Mouse (Mus musculus) MEL (cell line): ENCODE data around the gene Sv2c. TPM values are rescaled to one million over a fixed set of nuclear protein-coding genes. Genes with fewer than 3 reads are reported as not detected.

Experiments used
- DNase-seq: peaks from one replicate; pipeline ENCODE4 v3.0.0; 2011; ENCODE audit warnings: low read depth, low spot score
- H3K27ac ChIP-seq: 2 replicates; pipeline ENCODE4 v1.5.1; 2012; ENCODE audit warnings: low read depth, mild to moderate bottlenecking, control low read depth, low read length, moderate library complexity; ENCODE audit not compliant: control insufficient read depth
- H3K27me3 ChIP-seq, 2 experiments: fragments of 150-350 bp in 1 of 2; sonication (generic) in 1 of 2; 2 replicates each; pipeline ENCODE4 v1.6.1; 2012; ENCODE audit warnings: low read length in 2 of 2, mild to moderate bottlenecking in 2 of 2, improper control_type of control experiment in 1 of 2, moderate library complexity in 1 of 2; ENCODE audit not compliant: insufficient read depth in 2 of 2, control insufficient read depth in 1 of 2
- H3K36me3 ChIP-seq, 2 experiments: 2 replicates each; pipeline ENCODE4 v1.6.1; 2012 to 2014; ENCODE audit warnings: low read length in 2 of 2, improper control_type of control experiment in 1 of 2, inconsistent platforms in 1 of 2, mild to moderate bottlenecking in 1 of 2; ENCODE audit not compliant: insufficient read depth in 2 of 2, control insufficient read depth in 1 of 2
- H3K4me1 ChIP-seq, 2 experiments: fragments of 150-350 bp in 1 of 2; sonication (generic) in 1 of 2; 2 replicates each; pipeline ENCODE4 v1.6.1; 2012; ENCODE audit warnings: low read length in 2 of 2, improper control_type of control experiment in 1 of 2, mild to moderate bottlenecking in 1 of 2; ENCODE audit not compliant: insufficient read depth in 2 of 2, control insufficient read depth in 1 of 2
- H3K4me3 ChIP-seq, 2 experiments: fragments of 150-350 bp in 1 of 2; sonication (generic) in 1 of 2; 2 replicates each; pipeline ENCODE4 v1.5.1; 2012; ENCODE audit warnings: low read depth in 2 of 2, low read length in 2 of 2, mild to moderate bottlenecking in 2 of 2, moderate library complexity in 2 of 2, control low read depth in 1 of 2, improper control_type of control experiment in 1 of 2; ENCODE audit not compliant: control insufficient read depth in 1 of 2, insufficient read depth in 1 of 2
- H3K79me2 ChIP-seq: 2 replicates; pipeline ENCODE4 v1.6.1; 2012; ENCODE audit warnings: mild to moderate bottlenecking, low read length, moderate library complexity; ENCODE audit not compliant: control insufficient read depth, poor library complexity, insufficient read depth
- H3K9ac ChIP-seq: 2 replicates; pipeline ENCODE4 v1.6.1; 2012; ENCODE audit warnings: low read depth, mild to moderate bottlenecking, control low read depth, low read length, moderate library complexity; ENCODE audit not compliant: control insufficient read depth, poor library complexity, severe bottlenecking
- H3K9me3 ChIP-seq: fragments of 150-350 bp; sonication (generic); replicated peaks from 2 replicates; pipeline ENCODE4 v1.6.1; 2012; ENCODE audit warnings: mild to moderate bottlenecking, low read length, improper control_type of control experiment, moderate library complexity; ENCODE audit not compliant: insufficient read depth
- CTCF ChIP-seq, 3 experiments: IDR thresholded peaks in 2 of 3; conservative IDR thresholded peaks in 1 of 3; 2 replicates each; pipeline ENCODE4 v1.5.1; 2011 to 2012; ENCODE audit warnings: low read length in 3 of 3, low read depth in 2 of 3, mild to moderate bottlenecking in 2 of 3, improper control_type of control experiment in 1 of 3, inconsistent platforms in 1 of 3, mixed read lengths in 1 of 3, moderate library complexity in 1 of 3; ENCODE audit not compliant: control insufficient read depth in 1 of 3, insufficient read depth in 1 of 3, poor library complexity in 1 of 3, severe bottlenecking in 1 of 3
- EP300 ChIP-seq, 2 experiments: IDR thresholded peaks; 2 replicates each; pipeline ENCODE4 v1.6.1; 2011; ENCODE audit warnings: improper control_type of control experiment in 2 of 2, low read length in 2 of 2, low read depth in 1 of 2, mild to moderate bottlenecking in 1 of 2
- MAFK ChIP-seq: IDR thresholded peaks from 2 replicates; pipeline ENCODE4 v1.6.1; 2011; ENCODE audit warnings: low read depth, mild to moderate bottlenecking, low read length, improper control_type of control experiment, borderline replicate concordance
- MAX ChIP-seq: IDR thresholded peaks from 2 replicates; pipeline ENCODE4 v1.6.1; 2011; ENCODE audit warnings: low read length, improper control_type of control experiment
- MAZ ChIP-seq: IDR thresholded peaks from 2 replicates; pipeline ENCODE4 v1.6.1; 2012; ENCODE audit warnings: low read depth, mild to moderate bottlenecking, inconsistent platforms, low read length, improper control_type of control experiment
- MXI1 ChIP-seq: IDR thresholded peaks from 2 replicates; pipeline ENCODE4 v1.6.1; 2011; ENCODE audit warnings: mild to moderate bottlenecking, low read depth, low read length, improper control_type of control experiment
- MYB ChIP-seq: IDR thresholded peaks from 2 replicates; pipeline ENCODE4 v1.6.1; 2011; ENCODE audit warnings: mild to moderate bottlenecking, low read depth, low read length, improper control_type of control experiment
- NRF1 ChIP-seq: IDR thresholded peaks from 2 replicates; pipeline ENCODE4 v1.6.1; 2014; ENCODE audit warnings: low read depth, mild to moderate bottlenecking, inconsistent platforms, low read length, improper control_type of control experiment, moderate library complexity; ENCODE audit not compliant: poor library complexity, insufficient read depth, severe bottlenecking
- POLR2AphosphoS2 ChIP-seq: IDR thresholded peaks from 2 replicates; pipeline ENCODE4 v1.6.1; 2011; ENCODE audit warnings: low read length, improper control_type of control experiment
- RAD21 ChIP-seq: IDR thresholded peaks from 2 replicates; pipeline ENCODE4 v1.6.1; 2011; ENCODE audit warnings: mild to moderate bottlenecking, low read depth, low read length, improper control_type of control experiment
- RCOR1 ChIP-seq: IDR thresholded peaks from 2 replicates; pipeline ENCODE4 v1.6.1; 2012; ENCODE audit warnings: low read depth, mild to moderate bottlenecking, inconsistent platforms, low read length, improper control_type of control experiment
- SIN3A ChIP-seq: IDR thresholded peaks from 2 replicates; pipeline ENCODE4 v1.6.1; 2012; ENCODE audit warnings: low read length, improper control_type of control experiment, inconsistent platforms
- SMC3 ChIP-seq: IDR thresholded peaks from 2 replicates; pipeline ENCODE4 v1.6.1; 2011; ENCODE audit warnings: low read depth, low read length, improper control_type of control experiment
- TCF12 ChIP-seq: IDR thresholded peaks from 2 replicates; pipeline ENCODE4 v1.6.1; 2014; ENCODE audit warnings: low read depth, mild to moderate bottlenecking, inconsistent platforms, low read length, improper control_type of control experiment, moderate library complexity
- UBTF ChIP-seq: IDR thresholded peaks from 2 replicates; pipeline ENCODE4 v1.6.1; 2012; ENCODE audit warnings: low read depth, mild to moderate bottlenecking, inconsistent platforms, low read length, improper control_type of control experiment, moderate library complexity, borderline replicate concordance; ENCODE audit not compliant: insufficient read depth
- USF2 ChIP-seq, 2 experiments: IDR thresholded peaks; 2 replicates each; pipeline ENCODE4 v1.6.1; 2011 to 2012; ENCODE audit warnings: improper control_type of control experiment in 2 of 2, low read length in 2 of 2, borderline replicate concordance in 1 of 2, inconsistent platforms in 1 of 2, low read depth in 1 of 2, mild to moderate bottlenecking in 1 of 2; ENCODE audit not compliant: insufficient read depth in 1 of 2
- ZKSCAN1 ChIP-seq: IDR thresholded peaks from 2 replicates; pipeline ENCODE4 v1.6.1; 2012; ENCODE audit warnings: low read depth, mild to moderate bottlenecking, inconsistent platforms, low read length, improper control_type of control experiment, moderate library complexity
- ZMIZ1 ChIP-seq: IDR thresholded peaks from 2 replicates; pipeline ENCODE4 v1.6.1; 2012; ENCODE audit warnings: low read depth, mild to moderate bottlenecking, inconsistent platforms, low read length, improper control_type of control experiment, moderate library complexity
- polyA plus RNA-seq, 2 experiments: library from polyadenylated mRNA; stranded (reverse) in 1 of 2; unstranded in 1 of 2; fragments of >175 nt in 1 of 2; fragments of >200 nt in 1 of 2; gene quantifications; 2 replicates each; pipeline versions ENCODE4 v1.2.1 to v1.2.4; 2012; ENCODE audit warnings: low replicate concordance in 2 of 2, low read depth in 1 of 2; ENCODE audit not compliant: insufficient read length in 2 of 2, insufficient read depth in 1 of 2, missing spikeins in 1 of 2
- total RNA-seq: library from RNA; depleted of rRNA; stranded (reverse); fragments of 300-350 nt; gene quantifications from 2 replicates; pipeline ENCODE4 v1.2.3, GENCODE M21; 2012

Sv2c gene
- total and polyA plus RNA-seq, 3 experiments = 0.01 TPM; not detected in 2

- peak overlapping the region; percentile 45 for H3K27ac ChIP-seq
- H3K4me3 ChIP-seq = no peak overlapping the region; a peak in 1 of 4 replicates
- peak; percentile 50 for DNase-seq
- 0 out of 2 replicates have a peak overlapping the region, but pooled peaks have one; percentile 12 for H3K9ac ChIP-seq
- peaks cover 0 to 27% of the 10 kb centered on the region in 2 experiments; a peak in 2 of 4 replicates for H3K36me3 ChIP-seq
- H3K4me1 ChIP-seq = peaks cover 12 to 36% of the 10 kb centered on the region in 2 experiments
- no peaks in the 10 kb centered on the region for H3K9me3 ChIP-seq
- peak; percentile 32; the same call in 1 of the 2 replicates for TF ChIP-seq RCOR1
- no peak for TF ChIP-seq MAZ
- TF ChIP-seq CTCF (IDR thresholded peaks at IDR 0.05 in 2 of 3, conservative IDR thresholded peaks at IDR 0.05 in 1 of 3; ENCODE audit: control insufficient read depth in 1 of 3, insufficient read depth in 1 of 3, low read depth in 2 of 3, low read length in 3 of 3, poor library complexity in 1 of 3, severe bottlenecking in 1 of 3) = no peak
- TF ChIP-seq MAX = no peak
- no peak for TF ChIP-seq MYB
- TF ChIP-seq NRF1 = no peak
- peak; percentile 53; the same call in 1 of the 2 replicates for TF ChIP-seq SIN3A
- no peak for TF ChIP-seq USF2 (IDR thresholded peaks at IDR 0.05; ENCODE audit: borderline replicate concordance in 1 of 2, insufficient read depth in 1 of 2, low read depth in 1 of 2, low read length in 2 of 2)
- no peak for TF ChIP-seq MAFK
- TF ChIP-seq UBTF = no peak
- no peak for TF ChIP-seq ZMIZ1
- 0 out of 2 replicates have a peak, but pooled peaks have one; percentile 3 for TF ChIP-seq TCF12
- TF ChIP-seq RAD21 = no peak
- TF ChIP-seq POLR2AphosphoS2 = no peak
- TF ChIP-seq SMC3 = no peak
- H3K27me3 ChIP-seq = no peaks in the 10 kb centered on the region
- no peaks in the 10 kb centered on the region for H3K79me2 ChIP-seq
Measured at GRCm38 (mm10) chr13:95956327-95956781, 176.0 kb downstream of the Sv2c start.

- no peak overlapping the region for H3K9ac ChIP-seq
- no peaks in the 10 kb centered on the region for H3K27me3 ChIP-seq
- no peaks in the 10 kb centered on the region for H3K79me2 ChIP-seq
- TF ChIP-seq SIN3A (no peak), EP300 (IDR thresholded peaks at IDR 0.05; ENCODE audit: low read depth in 1 of 2, low read length in 2 of 2) (no peak), ZKSCAN1 (no peak), NRF1 (no peak), USF2 (IDR thresholded peaks at IDR 0.05; ENCODE audit: borderline replicate concordance in 1 of 2, insufficient read depth in 1 of 2, low read depth in 1 of 2, low read length in 2 of 2) (no peak), MXI1 (no peak)
- H3K4me1 ChIP-seq = peaks cover 18 to 41% of the 10 kb centered on the region in 2 experiments
- no peak for DNase-seq
- no peak overlapping the region for H3K27ac ChIP-seq
- H3K4me3 ChIP-seq = no peak overlapping the region
- H3K36me3 ChIP-seq = peaks cover 0 to 34% of the 10 kb centered on the region in 2 experiments; a peak in 2 of 4 replicates
- H3K9me3 ChIP-seq = no peaks in the 10 kb centered on the region
Measured at GRCm38 (mm10) chr13:95955204-95955603, 177.2 kb downstream of the Sv2c start.
